Mouse (Mus musculus): Measurements from ENCODE around the gene Abhd6. TPM values are rescaled to one million over a fixed set of nuclear protein-coding genes. Genes with fewer than 3 reads are reported as not detected.

Gene Abhd6
- total RNA-seq, 2 experiments from 2014 or later, result not detected

DNA sequence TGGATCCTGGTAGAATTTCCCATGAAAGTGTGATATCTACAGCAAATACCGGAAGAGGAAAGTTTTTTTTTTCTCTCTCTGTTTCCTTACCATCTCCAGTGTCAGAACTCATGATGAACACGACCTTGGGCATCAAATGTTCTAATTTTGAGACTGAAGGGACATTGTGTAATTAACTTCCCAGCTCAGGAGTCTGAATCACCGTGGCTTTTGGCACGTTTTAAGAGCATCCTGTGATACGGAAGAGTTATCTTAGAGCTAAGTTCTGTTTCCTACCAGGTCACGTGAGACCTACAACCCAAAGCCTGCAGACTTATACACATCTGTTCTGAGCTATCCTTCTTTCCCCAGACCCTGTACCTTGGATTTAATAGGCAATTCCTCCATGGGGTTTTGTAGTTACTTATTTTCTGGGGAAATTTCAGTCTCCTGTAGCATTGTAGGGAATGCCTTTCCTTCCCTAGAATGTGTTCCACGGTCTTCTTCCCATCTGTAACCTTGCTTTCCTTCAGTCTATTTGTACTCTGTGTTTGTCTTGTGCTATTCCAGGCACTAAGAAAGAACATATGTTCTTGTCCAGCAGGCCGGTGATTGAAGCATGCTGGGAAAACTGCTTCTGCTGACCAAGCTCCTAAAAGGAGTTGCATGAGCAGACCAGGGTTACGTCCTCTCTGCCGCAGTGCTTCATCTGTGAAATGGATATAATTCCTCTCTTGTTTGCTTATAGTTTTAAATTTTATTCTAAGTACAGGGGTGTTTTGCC, 24.2 kb downstream of the Abhd6 start:
- ATAC-seq (replicated peaks; ENCODE audit: low FRiP score, poor library complexity, severe bottlenecking), result no peak

DNA sequence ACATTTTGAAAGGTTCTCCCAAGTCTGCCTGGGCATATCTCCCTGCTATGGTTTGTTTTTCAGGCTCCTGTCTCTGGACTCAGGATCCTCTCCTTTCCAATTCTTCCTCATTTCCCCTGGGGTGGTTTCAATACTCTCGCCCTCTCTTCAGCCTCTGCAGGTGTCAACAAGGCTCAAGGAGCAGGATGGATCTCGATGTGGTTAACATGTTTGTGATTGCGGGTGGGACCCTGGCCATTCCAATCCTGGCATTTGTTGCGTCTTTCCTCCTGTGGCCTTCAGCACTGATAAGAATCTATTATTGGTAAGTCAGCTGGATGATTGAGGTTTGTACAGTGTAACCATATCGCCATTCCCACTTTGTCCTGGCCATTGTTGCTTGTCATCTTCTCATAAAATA, 25.4 kb downstream of the Abhd6 start:
- ATAC-seq (replicated peaks; ENCODE audit: low FRiP score, poor library complexity, severe bottlenecking), result no peak

DNA sequence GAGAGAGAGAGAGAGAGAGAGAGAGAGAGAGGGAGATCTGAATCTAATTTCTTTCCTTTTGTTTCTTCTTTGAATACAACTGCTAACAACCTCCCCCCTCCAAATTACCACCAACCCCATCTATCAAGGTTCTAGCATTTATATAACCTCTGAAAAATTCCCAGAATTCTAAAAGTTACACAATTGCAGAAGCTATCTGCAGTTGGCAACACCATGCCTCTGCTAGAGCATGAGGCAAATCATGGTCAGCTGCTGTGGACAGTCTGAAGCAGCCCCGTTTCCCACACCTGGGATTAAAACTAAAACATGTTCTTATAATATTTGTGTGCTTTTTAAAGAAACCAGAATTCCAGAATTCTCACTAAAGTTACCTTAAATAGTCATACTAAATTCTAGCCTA, 27.1 kb downstream of the Abhd6 start:
- no peak for ATAC-seq (replicated peaks; ENCODE audit: low FRiP score, poor library complexity, severe bottlenecking)

DNA sequence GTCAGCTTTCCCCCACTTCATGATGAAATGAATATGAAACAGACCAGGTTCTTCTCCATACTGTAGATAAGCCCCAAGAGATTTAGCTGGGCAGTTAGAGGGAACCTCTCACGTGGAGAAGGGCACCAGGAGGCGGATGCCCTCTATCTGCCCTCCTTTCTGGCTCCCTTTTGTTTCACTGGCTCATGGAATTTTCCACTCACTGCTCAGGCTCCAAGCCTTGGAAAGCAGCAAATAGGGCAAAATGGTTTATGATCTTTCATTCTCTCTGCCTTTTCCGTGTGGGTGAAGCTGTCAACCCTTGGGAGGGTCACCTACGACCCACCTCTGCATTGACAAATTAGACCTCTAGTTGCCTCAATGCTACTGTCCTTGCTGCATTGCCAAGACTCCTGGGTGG, 27.8 kb downstream of the Abhd6 start:
- ATAC-seq (replicated peaks; ENCODE audit: low FRiP score, poor library complexity, severe bottlenecking), result no peak

DNA sequence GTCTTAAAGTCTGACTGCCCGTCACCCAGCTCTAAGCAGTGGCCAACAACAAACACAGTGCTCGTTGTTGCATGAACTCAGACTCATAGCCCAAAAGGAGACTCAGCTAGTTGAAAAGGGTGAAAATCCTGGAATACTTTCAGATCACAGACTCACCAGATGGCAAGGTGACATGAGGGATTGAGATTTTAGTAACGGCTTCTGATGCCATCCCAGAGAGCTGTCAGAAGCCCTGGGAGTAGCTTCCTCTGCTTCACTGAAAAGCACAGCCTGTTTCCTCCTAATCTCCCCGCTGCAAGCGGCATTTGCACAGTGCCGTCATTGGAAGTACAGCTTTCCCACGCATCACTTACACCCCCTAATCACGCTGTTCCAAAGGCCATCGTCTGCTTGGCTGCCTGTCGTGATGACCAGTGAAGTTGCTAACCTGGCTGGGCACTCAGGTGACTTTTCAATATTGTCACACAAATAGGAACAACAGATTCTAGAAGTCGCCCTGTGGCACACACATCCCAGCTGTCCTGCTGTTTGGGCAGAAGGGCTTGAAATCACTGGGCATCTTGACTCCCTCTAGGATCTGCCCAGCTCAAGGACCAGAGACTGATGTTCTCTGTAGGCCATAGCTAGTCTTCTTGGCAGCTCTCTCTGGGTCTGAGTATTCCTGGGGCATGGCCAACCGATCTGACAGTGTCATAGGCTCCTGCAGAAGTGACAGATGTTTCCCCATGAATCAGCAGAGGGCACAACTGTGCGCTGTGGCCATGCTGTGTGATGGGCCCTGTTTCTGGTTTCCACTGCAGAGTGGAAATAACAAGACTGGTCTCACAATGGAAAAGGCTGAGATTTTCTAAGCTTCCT, 29.6 kb downstream of the Abhd6 start:
- no peak for ATAC-seq (replicated peaks; ENCODE audit: low FRiP score, poor library complexity, severe bottlenecking)

DNA sequence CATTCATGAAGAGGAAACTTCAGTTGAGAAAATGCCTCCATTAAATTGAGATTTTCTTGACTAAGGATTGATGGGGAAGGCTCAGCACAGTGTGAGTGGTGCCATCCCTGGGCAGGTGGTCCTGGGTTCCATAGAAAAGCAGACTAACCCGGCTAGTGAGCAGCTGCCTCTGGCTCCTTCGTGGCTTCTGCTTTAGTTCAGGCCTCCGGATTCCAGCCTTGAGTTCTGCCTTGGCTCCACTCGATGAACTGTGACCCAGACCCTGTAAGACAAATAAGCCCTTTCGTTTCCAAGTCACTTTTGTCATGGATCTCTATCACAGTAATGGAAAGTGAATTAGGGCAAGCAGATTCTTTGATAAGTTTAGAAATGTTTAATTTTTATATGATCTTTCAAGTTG, 31.9 kb downstream of the Abhd6 start:
- ATAC-seq (replicated peaks; ENCODE audit: low FRiP score, poor library complexity, severe bottlenecking), result no peak

DNA sequence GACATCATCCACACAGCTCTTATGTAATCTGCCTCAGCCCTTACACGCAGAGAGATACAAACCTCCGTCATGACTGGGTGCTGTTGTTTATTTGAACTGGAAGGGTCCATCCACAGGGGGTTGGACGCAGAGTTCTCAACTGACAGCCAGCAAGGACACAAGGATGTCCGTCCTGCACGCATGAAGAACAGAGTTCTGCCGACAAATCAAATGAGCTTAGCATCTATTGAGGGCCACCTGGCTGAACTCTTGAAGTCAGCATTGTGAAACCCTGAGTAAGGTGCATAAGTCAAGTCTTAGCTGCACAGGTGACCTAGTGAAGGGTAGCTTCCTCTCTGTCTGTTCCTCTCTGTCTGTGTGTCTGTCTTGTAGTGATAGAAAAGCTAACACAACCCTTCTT, 33.2 kb downstream of the Abhd6 start:
- no peak for ATAC-seq (replicated peaks; ENCODE audit: low FRiP score, poor library complexity, severe bottlenecking)

DNA sequence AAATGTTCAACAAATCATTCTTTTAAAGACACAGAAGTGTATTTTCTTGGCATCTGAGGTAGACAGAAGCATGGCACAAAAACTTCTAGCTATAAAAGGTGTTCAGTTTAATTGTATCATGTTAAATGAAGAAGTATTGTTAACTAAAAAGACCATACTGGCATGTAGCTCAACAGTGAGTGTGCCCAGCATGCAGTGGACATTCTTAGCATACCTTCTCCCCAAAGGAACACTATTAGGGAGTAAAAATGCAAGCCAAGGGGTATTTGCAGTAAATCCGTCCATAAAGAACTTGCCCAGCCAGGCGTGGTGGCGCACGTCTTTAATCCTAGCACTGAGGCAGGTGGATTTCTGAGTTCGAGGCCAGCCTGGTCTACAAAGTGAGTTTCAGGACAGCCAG, 33.7 kb downstream of the Abhd6 start:
- no peak for ATAC-seq (replicated peaks; ENCODE audit: low FRiP score, poor library complexity, severe bottlenecking)

DNA sequence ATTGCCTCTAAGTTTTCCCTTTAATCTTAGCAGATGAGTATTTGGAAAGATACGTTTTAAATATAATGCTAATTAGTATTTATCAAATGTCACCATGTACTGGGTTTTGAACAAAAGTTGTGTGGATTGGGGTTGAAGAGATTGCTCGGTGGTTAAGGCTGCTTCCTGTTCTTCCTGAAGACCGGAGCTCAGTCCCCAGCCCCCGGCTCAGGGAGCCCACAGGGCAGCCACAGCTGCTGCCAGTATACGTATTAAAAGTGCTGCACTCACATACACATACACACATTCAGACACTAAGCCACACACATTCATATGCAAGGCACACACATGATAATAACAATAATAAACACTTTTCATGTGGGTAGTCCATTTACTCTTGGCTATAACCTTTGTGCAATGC, 35.4 kb downstream of the Abhd6 start:
- ATAC-seq (replicated peaks; ENCODE audit: low FRiP score, poor library complexity, severe bottlenecking), result no peak

DNA sequence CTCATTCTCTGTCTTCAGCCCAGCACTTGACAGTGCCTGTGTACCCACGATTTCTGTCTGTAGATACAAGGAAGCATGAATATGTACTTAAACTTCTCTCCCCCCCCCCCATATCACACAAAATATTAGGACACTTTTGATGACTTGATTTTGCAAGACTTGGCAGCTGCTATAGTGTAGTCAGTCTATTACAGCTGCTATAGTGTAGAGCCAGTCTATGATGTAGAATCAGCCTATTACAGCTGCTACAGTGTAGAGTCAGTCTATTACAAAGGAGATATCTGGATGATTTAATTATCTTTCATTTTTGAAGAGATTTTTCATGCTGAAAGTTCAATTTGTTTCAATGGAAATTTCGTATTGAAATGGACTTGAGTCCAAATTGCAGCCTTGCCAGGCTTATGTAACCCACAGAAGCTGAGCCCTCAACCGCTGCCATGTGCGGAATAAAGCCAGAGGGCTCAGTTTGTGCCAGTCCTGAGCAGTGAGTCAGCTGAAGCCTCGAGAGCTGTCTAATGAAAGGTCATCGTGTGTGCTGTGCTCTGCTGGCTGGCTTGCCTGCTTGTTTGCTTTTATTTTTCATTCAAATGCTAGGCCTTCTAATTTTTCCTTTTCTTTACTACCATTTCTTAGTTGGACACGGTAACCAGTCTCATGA, 36.2 kb downstream of the Abhd6 start:
- no peak for ATAC-seq (replicated peaks; ENCODE audit: low FRiP score, poor library complexity, severe bottlenecking)

DNA sequence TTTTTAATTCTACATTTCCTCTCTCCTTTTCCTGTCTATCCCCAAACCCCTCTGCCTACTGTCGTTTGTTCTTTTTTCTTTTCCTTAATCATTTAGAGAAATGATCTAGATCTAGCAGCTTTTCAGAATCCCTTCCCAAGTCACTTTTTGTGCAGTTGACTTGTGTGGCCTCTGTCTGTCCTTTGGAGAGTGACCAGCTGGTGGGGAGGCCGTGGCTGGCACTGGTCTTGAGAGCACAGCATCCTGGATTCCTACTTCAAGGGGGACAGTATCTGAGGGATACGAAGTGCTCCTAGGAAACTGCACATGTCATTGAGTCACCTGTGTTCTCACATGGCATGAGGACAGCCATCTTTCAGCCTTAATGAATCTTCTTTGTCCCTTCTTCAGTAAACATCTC, 37.5 kb downstream of the Abhd6 start:
- no peak for ATAC-seq (replicated peaks; ENCODE audit: low FRiP score, poor library complexity, severe bottlenecking)

DNA sequence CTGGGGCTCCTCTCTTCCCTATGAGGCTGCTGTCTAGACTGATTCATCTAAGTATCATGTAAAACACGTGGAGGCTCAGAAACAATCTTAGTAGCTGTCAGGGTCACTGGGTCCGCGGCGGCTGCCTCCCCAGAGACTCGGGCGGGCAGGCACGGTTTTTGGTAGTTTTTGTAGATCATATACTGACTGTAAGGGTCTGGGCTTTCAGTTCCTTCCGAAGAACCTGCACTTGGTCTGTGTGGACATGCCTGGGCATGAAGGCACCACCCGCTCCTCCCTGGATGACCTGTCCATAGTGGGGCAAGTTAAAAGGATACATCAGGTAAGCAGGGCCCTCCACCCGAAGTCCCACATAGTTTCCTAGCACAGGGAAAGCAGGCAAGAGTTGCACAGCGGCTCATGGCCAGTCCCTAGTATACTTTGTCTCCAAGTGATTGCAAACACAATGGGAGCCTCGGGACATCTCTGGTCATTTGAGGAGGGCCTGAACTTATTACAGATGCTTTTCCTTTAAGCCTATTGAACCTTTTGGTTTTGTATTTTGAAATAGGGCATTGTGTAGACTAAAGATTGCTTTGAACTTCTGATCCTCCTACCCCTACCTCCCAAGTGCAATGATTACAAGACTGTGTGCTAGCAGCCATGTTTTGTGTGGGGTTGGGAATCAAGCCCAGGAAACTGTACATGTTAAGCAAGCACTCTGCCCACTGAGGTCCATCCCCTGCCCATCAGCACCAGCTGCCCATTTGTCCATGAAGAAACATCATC, 38.4 kb downstream of the Abhd6 start:
- no peak for ATAC-seq (replicated peaks; ENCODE audit: low FRiP score, poor library complexity, severe bottlenecking)

DNA sequence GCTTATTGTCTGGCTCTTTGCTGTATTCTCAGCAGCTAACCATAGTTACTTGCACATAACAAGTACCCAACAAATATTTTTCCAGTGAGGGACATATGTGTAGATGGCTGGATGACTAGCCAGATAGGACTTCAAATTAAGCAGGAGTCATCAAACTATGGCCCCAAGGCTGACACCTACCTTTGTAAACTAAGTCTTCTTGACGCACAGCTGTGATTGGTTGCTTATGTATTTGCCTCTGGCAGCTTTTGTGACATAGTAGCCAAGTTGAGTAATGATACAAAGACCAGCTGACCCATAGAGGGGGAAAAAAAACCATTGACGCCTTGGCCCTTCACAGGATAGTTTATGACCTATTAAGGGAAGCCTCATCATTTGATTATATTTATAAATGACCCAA, 39.4 kb downstream of the Abhd6 start:
- no peak for ATAC-seq (replicated peaks; ENCODE audit: low FRiP score, poor library complexity, severe bottlenecking)

DNA sequence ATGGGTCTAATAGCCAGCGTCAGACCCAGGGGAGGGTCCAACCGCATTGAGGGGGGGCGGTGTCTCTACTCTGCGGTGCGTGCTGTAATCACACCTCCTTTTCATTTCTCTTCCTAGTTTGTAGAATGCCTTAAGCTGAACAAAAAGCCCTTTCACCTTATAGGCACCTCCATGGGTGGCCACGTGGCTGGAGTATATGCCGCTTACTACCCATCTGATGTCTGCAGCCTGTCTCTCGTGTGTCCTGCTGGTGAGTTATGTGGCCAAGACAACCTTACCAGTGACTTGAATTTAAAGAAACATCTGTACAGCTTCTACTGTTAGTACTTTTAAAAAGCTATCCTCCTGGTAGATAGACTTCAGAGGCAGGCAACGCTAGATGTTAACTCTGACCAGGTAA, 39.9 kb downstream of the Abhd6 start:
- ATAC-seq (replicated peaks; ENCODE audit: low FRiP score, poor library complexity, severe bottlenecking), result no peak

DNA sequence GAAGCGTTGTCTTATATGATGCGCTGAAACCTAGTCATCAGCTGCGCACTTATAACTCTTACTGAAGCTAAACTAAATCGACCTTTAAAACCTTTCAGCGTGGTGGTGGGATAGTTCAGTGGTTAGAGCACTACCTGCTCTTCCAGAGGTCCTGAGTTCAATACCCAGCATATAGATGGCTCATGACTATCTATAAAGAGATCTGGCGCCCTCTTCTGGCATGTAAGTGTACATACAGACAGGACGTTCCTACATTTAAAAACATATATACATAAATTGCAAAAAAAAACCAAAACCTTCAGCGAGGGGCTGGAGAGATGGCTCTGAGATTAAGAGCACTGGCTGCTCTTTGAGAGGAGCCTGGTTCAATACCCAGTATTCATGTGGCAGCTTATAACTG, 41.6 kb downstream of the Abhd6 start:
- ATAC-seq (replicated peaks; ENCODE audit: low FRiP score, poor library complexity, severe bottlenecking), result no peak

DNA sequence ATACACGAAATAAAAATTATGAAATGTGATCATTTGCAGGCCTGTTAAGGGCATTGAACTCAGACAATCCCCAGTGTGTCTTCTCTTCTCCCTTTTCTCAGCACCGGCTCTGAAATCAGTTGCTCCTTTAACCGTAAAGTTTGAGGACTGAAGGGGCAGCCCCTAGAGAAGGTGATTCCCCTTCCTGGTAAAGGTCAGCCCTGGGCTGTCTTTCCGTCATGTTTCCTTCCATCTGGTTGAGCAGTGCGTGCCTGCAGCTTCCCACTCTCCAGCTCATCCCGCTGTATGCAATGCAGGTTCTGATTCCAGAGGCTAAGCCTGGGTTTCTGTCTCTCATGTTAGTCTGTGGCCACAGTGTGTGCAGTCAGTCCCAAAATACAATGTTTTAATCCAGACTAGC, 42.1 kb downstream of the Abhd6 start:
- ATAC-seq (replicated peaks; ENCODE audit: low FRiP score, poor library complexity, severe bottlenecking), result no peak

DNA sequence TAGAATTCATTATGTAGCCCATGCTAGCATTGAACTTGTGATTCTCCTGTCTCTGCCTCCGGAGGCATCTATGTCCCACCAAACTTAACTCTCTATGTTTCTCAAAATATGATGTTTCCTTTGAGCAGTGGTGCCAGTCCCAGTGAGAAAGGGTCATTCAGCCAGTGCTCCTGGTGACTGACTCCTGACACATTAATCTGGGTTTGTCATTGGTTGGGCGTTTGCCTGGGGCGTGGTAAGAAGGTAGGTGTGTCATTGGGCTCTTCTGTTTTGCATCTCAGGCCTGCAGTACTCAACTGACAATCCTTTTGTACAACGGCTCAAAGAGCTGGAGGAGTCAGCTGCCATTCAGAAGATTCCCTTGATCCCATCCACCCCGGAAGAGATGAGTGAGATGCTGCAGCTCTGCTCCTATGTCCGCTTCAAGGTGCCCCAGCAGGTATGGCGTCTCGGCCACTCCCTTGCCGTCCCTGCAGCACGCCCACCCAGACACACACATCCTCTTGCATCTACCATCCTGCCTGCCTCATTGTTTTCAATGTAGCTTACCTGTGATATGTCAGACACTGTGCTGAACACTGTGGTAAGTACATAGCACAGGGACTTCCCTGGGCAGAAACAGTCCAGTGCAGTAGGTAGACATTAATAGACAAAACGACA, 42.6 kb downstream of the Abhd6 start:
- ATAC-seq (replicated peaks; ENCODE audit: low FRiP score, poor library complexity, severe bottlenecking), result no peak

DNA sequence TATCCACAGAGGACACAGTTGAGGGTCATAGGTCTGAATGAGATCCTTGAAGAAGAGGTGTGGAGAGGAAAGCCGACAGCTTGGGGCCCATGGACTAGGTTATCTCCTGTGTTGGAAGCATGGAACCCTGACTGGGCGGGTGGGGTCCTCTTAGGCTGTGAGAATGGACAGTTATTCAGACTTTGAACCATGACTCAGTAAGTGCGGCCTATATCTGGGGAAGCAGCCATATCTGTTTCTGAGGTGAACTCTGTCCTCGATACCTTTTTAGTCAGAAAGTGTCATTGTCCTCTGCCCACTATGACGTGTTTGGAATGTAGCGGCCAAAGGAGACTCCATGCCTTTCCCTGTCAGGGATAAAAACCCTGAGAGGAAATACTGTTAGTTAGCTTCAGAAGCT, 44.1 kb downstream of the Abhd6 start:
- no peak for ATAC-seq (replicated peaks; ENCODE audit: low FRiP score, poor library complexity, severe bottlenecking)

DNA sequence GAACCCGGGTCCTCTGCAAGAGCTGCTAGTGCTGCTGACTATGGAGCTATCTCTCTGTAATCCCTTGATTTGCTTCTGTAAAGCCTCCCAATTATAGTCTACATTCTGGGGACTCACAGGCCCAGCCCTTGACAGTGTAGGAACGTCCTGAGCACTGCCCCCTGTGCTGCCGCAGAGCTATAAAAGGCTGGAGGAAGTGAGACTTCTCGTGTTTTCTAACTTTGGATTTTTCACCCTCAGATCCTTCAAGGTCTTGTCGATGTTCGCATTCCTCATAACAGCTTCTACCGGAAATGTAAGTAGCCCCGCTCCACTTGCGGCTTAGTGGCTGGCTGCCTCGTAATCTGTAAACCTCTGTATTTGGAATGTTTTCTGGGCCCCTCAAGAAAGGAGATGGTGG, 46.6 kb downstream of the Abhd6 start:
- no peak for ATAC-seq (replicated peaks; ENCODE audit: low FRiP score, poor library complexity, severe bottlenecking)

DNA sequence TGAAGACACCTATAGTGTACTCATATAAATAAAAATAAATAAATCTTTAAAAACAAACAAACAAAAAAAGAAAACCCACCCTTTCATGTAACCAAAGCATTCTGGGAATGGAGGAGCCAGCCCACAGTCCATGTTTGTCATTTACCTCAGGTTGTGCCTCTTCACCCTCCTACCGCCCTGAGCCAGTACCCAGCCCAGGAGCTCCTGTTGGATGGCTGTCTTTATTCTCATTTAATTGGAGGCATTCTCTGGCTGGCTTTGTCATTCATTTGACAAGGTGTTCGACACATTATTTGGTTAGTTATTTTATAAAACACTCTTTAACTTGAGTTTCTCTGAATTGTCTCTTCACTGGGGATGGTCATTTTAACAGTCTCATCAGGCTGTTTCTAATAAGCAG, 49.2 kb downstream of the Abhd6 start:
- ATAC-seq (replicated peaks; ENCODE audit: low FRiP score, poor library complexity, severe bottlenecking), result no peak

Measured in erythroid progenitor cell, adult 5-6 weeks (primary cell).